Mouse (Mus musculus): Measurements from ENCODE around the gene Skiv2l.
"Not testable (repeated sequence)": the region's sequence is repeated elsewhere in the genome, so short reads cannot be mapped to it uniquely, and the experiment has no call there.

Skiv2l gene

DNA sequence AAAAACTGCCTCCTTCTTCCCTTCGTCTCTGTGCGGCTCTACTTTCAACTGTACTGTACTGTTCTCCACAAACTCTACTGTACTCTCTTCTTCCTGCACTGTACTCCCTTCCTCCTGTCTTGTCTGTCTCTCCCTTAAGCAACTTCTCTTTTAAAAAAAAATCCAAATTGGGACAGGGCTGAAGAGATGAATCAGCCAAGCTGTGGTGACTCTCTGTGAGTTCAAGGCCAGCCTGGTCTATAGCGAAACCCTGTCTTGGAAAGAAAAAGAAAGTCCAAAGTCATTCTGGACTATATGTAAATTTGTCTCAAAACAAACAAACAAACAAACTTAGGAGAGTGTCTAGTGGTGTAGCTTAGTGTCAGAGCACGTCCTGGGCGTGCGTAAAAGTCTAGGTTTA, 24.3 kb upstream of the Skiv2l start:
- no peak for DNase-seq

DNA sequence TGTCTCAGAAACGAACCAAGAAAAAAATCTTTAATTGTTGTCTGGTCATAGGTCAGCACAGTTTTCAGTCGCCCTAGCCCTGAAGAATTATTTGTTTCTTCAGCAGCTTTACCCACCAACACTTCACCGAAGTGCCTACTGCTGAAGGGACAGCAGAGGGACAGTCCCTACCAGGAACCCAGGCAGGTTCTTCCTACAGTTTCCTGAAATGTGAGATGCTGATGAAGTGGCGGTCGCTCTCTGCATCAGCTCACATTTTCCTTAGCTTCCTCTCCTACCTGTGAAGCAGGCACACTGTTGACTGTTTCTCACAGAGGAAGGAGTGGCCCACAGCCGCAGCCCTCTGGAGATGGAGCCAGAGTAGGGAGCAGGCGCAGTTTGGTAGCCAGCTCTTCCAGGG, 16.0 kb upstream of the Skiv2l start:
- DNase-seq, result no peak

GRCm38 (mm10) chr17:34862416-34863081, 12.5 kb upstream of the Skiv2l start, which contains the start of gene Cfb:
Gene Cfb (minus strand): TSS chr17:34862518.
- no peak for DNase-seq

DNA sequence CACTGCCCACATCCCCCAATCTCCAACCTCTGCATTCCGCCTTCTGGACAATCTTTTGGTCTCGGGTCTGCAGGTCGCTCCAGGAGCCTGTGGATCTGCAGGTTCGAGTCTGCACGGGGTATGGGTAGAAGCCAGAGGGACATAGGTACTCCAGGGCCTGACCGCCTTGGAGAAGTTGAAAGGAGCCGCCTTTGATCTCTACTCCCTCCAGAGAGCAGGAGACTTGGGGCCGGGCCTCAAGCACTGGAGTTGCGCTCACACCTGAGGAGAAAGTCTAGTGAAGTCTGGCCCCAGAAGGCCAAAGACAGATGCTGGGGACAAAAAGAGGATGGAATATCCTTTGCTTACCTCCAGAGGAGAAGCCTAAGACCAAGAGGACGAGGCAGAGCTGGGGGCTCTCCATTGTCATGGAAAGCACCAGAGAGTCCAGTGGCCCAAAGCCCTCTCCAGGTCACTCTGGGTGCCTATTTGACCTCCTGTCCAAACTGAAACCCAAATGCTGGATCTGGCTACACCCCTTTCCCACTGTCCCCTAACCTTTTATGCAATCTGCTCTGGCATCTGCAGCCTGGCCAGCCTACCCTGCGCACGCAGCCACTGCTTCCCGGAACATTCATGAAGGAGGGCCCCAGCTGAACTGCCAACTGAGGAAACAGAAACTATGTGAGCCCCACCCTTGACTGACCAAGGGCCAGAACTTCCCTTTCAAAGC, 11.8 kb upstream of the Skiv2l start:
- no peak for DNase-seq

DNA sequence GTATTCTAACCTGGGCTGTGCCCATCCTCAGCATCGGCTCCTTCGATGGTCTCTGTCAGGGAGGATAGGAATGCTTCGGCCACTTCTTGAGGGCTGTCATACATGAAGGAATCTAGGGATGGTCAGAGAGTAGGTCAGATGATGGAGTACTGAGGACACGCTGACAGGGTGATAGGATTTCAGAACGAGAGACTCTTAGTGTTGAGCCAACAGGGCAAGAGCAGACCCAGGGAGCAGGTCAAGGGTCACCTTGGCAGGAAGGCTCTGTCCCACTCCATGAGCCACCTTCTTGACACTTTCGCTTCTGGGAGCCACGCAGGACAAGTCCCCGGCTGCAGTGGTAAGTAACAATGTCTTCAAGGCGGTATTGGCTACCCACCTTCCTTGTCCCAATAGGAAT, 10.5 kb upstream of the Skiv2l start:
- DNase-seq, result no peak

DNA sequence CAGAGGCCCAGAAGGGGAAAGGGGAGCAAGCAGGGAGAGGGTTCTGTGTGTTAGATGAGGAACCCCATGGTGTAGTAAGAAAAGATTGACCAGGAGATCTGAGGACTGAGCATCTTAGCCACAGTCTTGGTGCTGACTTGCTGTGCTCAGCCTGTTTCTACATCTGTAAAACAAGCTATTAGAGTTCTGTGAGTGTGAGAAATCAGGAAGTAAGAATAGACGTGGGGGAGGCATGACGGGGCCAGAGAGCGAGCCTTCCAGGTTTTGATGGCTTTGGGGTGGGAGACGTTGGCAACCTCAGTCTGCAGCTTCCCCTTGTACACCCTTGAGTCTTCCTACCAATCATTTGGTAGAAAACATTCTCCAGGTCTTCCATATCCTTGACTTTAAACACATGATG, 8.7 kb upstream of the Skiv2l start:
- no peak for DNase-seq

GRCm38 (mm10) chr17:34855825-34856224, 5.8 kb upstream of the Skiv2l start:
- DNase-seq, result no peak

DNA sequence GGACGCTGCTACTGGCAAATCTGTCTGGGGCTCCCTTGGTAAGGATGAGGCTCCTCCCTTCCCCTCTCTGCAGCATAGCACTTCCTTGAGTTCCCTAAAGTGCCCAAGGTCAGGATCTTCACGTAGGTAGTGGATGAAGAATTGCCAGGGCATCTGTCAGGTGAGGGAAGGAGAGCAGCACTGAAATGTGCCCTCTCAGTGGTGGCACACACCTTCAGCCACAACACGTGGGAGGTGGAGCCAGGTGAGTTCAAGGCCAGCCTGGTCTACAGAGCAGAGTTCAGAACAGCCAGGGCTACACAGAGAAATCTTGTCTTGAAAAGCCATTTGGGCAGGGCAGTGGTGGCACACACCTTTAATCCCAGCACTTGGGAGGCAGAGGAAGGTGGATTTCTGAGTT, 4.8 kb upstream of the Skiv2l start:
- no peak for DNase-seq

DNA sequence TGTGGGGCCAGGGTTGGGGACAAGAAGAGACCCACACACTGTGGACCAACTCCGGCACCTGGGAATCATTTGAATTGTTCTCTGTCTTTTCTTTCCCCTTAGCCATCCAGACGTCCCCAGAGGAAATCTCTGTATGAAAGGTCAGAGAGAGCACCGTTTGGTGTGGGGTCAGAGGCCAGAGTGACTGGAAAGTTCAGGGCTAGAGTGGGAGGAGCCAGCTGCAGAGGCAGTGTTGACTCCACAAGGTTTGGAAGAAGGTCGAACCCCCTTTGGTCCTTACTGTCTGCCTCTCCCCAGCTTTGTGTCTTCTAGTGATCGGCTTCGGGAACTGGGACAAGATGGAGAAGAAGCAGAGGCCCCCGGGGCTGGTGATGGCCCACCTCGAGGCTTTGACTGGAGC, 3.5 kb upstream of the Skiv2l start:
- no peak for DNase-seq

- DNase-seq, result no peak
These were observed 611 bp upstream of the Skiv2l start for GRCm38 (mm10) chr17:34850517-34851125.

DNA sequence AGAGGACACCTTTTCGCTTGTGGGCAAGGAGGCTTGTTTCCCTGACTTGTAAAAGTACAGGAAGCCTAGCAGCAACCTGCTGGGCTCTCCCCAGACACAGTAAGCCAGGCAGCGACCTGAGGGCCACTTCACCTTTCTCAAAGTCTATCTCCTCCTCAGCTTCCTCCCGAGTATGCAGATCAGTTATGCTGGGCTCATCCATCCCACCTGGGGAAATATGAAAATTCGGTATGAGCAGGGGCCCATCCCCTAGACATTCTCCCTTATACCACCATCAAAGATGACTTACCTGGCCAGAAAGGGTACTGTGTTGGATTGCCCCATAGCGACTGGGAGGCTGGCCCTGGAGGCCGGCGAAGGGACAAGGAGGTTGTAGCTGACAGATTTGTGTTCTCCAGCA, 2.4 kb downstream of the Skiv2l start:
- no peak for DNase-seq

GRCm38 (mm10) chr17:34847192-34847591, 2.8 kb downstream of the Skiv2l start:
- DNase-seq, result no peak

- no peak for DNase-seq
These were observed 5.1 kb downstream of the Skiv2l start for GRCm38 (mm10) chr17:34844884-34845283.

- no peak for DNase-seq
These were observed 9.2 kb downstream of the Skiv2l start for GRCm38 (mm10) chr17:34840736-34841307.

GRCm38 (mm10) chr17:34838785-34839184, 11.2 kb downstream of the Skiv2l start:
- DNase-seq, result no peak

GRCm38 (mm10) chr17:34837464-34838324, 12.3 kb downstream of the Skiv2l start:
- no peak for DNase-seq

DNA sequence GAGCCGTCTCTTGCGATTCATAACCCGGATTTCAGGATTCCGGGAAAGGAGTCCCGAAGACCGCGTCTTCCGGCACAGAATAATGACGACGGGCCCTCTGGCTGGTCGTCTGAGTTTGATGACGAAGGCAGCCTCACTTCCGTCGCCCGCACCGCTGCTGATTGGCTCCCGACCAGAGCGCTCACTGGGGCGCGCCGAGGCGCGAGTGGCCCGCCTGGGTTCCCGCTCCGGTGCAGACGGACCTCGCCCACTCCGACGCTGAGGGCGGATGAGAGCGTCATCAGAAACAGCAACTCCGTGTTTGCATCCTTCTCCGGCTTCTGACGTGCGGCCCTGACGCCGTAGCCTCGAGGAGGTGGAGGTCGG, 13.2 kb downstream of the Skiv2l start, which contains the start of the genes Stk19 and Dxo:
TSS of gene Stk19 (minus strand) at position 90 of the 366 bp plus-strand sequence.
TSS of gene Dxo (plus strand) at position 164 of the 366 bp plus-strand sequence.
- DNase-seq, result peak; percentile 94

DNA sequence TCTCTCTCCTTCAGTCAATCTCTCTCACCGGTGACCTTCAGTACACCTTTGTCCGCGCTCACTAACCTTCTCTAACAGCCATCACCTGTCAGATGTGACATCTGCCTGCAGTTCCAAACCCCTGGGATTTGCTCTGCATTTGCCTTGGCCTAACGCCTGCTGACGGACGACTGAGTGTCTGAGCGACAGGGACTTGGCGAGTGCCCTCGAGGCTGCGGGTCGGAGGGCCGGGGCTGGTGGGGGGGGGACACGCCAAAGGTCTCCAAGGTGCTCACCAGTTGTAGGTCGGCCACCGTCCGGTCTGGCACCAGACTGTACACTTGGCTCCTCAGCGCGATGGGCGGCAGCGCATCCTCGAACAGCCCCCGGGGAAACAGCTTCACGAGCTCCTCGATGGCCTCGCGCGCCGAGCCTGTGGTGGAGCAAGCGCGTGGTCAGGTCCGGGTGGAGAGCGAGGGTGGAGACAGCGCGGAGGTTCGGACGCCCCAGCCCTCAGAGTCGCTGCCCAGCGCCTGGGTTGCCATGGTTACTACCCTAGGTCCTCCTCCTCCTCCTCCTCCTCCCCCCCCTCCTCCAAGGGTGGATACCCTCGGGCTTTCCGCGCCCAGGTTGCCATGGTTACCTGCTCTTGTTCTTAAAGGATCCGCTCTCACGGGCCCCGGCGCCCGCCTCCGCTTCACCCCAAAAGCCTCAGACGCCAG, 13.7 kb downstream of the Skiv2l start:
- peak; percentile 57 for DNase-seq

- DNase-seq, result not testable (repeated sequence)
These were observed 19.2 kb downstream of the Skiv2l start for GRCm38 (mm10) chr17:34830776-34831175.

DNA sequence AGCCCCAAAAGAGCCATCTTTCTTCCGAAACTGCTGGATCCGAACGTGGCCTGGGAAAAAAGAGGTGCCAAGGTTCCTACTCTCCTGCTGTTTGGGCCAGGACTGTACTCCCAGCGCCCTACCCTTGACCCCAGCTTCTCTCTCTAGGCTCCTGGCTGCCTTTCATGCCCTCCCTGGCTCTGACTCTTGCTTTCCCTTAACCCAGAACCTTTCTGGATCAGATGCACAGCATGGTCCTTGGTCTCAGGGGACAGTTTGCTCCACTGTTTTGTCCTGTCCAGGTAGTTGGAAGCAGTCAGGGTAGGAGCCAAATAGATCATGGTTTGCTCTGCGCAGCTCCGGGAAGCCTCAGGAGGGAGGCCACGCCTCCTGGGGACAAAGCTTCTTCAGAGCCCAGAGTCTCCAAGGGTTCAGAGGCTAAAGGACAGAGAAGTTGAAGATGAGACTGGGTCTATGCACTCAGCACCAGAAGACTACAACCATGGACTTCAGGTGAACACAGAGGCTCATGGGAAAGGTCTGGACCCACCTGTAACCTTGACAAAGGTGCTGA, 35.1 kb downstream of the Skiv2l start:
- no peak for DNase-seq

DNA sequence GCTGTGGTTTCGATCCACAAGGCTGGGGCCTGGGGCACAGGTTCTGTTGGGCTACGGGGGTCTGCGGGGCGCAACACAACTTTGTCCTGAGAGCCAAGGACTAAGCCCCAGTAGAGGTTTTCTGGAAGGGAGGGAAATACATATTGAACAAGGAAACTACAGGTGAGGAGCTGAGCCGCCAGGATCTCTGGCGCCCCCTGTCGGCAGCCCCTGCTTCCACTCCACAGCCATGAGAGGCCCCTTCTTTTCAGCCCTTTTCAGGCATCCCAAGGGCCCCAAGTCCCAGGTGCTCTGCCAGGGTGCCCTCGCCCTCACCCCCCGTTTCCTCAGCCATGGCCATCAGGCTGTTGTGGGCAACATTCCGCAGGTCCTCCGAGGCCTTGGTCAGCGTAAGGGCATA, 36.3 kb downstream of the Skiv2l start:
- peak; percentile 27 for DNase-seq

DNA sequence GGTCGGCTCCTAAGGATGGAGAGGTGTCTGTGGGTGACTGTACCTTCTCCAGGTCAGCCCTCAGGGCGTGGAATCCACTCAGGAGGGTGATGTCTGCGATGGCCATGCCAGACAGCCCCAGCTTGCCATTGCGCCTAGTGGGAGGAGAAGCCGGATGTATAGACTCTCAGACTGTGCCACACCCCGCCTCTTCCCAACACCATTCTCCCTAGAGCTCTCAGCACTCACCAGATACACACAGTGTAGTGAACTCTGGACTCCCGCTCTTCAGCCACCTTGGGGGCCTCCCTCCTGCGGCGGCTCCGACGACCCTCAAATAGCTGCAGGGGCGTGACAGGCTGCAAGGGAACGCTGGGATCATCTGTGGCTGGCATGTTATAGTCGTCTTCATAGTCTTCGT, 38.7 kb downstream of the Skiv2l start:
- DNase-seq, result no peak
